Mouse (Mus musculus) CH12.LX (cell line): ENCODE measurements at regions not wholly inside any gene's neighbourhood (a gene's known extent, or its start where the extent isn't known, plus 50 kb on each side); places are given as distances from the start of the nearest gene placed in this dataset.
A peak's percentile ranks its signal among the peaks of the same experiment; 100 is the strongest.

Source experiments
- DNase-seq: peaks from one replicate; pipeline ENCODE4 v3.0.0-alpha.2; 2013; ENCODE audit errors: extremely low read depth
- H3K27ac ChIP-seq: 2 replicates; pipeline ENCODE4 v1.5.1; 2012; ENCODE audit warnings: low read depth, mild to moderate bottlenecking, control low read depth, moderate library complexity; ENCODE audit not compliant: insufficient read depth
- H3K27me3 ChIP-seq: replicated peaks from 2 replicates; pipeline ENCODE3; 2012; ENCODE audit warnings: inconsistent platforms
- H3K36me3 ChIP-seq, 2 experiments: replicated peaks in 1 of 2; 2 replicates each; pipeline versions ENCODE3 to v1.6.1; 2012; ENCODE audit warnings: inconsistent platforms in 1 of 2, low read length in 1 of 2, mild to moderate bottlenecking in 1 of 2, mixed read lengths in 1 of 2, moderate library complexity in 1 of 2; ENCODE audit not compliant: control insufficient read depth in 1 of 2, insufficient read depth in 1 of 2
- H3K4me1 ChIP-seq, 2 experiments: 2 replicates each; pipeline ENCODE4 v1.6.1; 2012; ENCODE audit warnings: inconsistent platforms in 1 of 2, moderate library complexity in 1 of 2; ENCODE audit not compliant: insufficient read depth in 2 of 2, control insufficient read depth in 1 of 2
- H3K4me2 ChIP-seq: 2 replicates; pipeline ENCODE4 v1.6.1; 2012; ENCODE audit warnings: low read depth, mild to moderate bottlenecking, control low read depth; ENCODE audit not compliant: poor library complexity, insufficient read depth, severe bottlenecking
- H3K4me3 ChIP-seq, 3 experiments: fragments of 150-350 bp in 1 of 3; sonication (generic) in 1 of 3; replicated peaks in 1 of 3; 2 replicates each; pipeline versions ENCODE3 to v1.5.1; 2011 to 2012; ENCODE audit warnings: low read depth in 2 of 3, low read length in 2 of 3, mild to moderate bottlenecking in 2 of 3, moderate library complexity in 2 of 3, control low read depth in 1 of 3, improper control_type of control experiment in 1 of 3, inconsistent platforms in 1 of 3, mixed read lengths in 1 of 3; ENCODE audit not compliant: poor library complexity in 1 of 3
- H3K79me2 ChIP-seq: replicated peaks from 2 replicates; pipeline ENCODE4 v1.6.1; 2012; ENCODE audit warnings: mild to moderate bottlenecking, moderate library complexity; ENCODE audit not compliant: control insufficient read depth, poor library complexity, insufficient read depth, severe bottlenecking; ENCODE audit errors: extremely low read depth
- H3K9ac ChIP-seq: 2 replicates; pipeline ENCODE4 v1.6.1; 2012; ENCODE audit warnings: low read depth, mild to moderate bottlenecking, control low read depth, moderate library complexity; ENCODE audit not compliant: insufficient read depth
- H3K9me3 ChIP-seq: replicated peaks from 2 replicates; pipeline ENCODE3; 2012; ENCODE audit warnings: low read length, inconsistent platforms, mixed read lengths
- BHLHE40 ChIP-seq: IDR thresholded peaks from 2 replicates; pipeline ENCODE4 v1.6.1; 2011; ENCODE audit warnings: mild to moderate bottlenecking, low read depth, low read length, improper control_type of control experiment
- CHD1 ChIP-seq: IDR thresholded peaks from 2 replicates; pipeline ENCODE4 v1.6.1; 2012; ENCODE audit warnings: low read depth, low read length, improper control_type of control experiment, inconsistent platforms
- CHD2 ChIP-seq: IDR thresholded peaks from 2 replicates; pipeline ENCODE4 v1.6.1; 2011; ENCODE audit warnings: low read length, improper control_type of control experiment
- EP300 ChIP-seq: IDR thresholded peaks from 2 replicates; pipeline ENCODE4 v1.6.1; 2011; ENCODE audit warnings: low read length, improper control_type of control experiment
- ETS1 ChIP-seq: conservative IDR thresholded peaks from 2 replicates; pipeline ENCODE4 v1.6.1; 2012; ENCODE audit warnings: low read depth, mild to moderate bottlenecking, inconsistent platforms, low read length, improper control_type of control experiment, moderate library complexity
- GABPA ChIP-seq: IDR thresholded peaks from 2 replicates; pipeline ENCODE4 v1.6.1; 2012; ENCODE audit warnings: low read depth, low read length, improper control_type of control experiment, inconsistent platforms; ENCODE audit not compliant: insufficient replicate concordance
- HCFC1 ChIP-seq: IDR thresholded peaks from 2 replicates; pipeline ENCODE4 v1.6.1; 2012; ENCODE audit warnings: low read depth, mild to moderate bottlenecking, inconsistent platforms, low read length, improper control_type of control experiment
- IRF4 ChIP-seq: IDR thresholded peaks from 2 replicates; pipeline ENCODE4 v1.6.1; 2014; ENCODE audit warnings: low read depth, mild to moderate bottlenecking, inconsistent platforms, low read length, improper control_type of control experiment
- JUN ChIP-seq: IDR thresholded peaks from 2 replicates; pipeline ENCODE4 v1.6.1; 2011; ENCODE audit warnings: low read depth, mild to moderate bottlenecking, low read length, improper control_type of control experiment, moderate library complexity; ENCODE audit not compliant: insufficient read depth
- MAFK ChIP-seq: IDR thresholded peaks from 2 replicates; pipeline ENCODE4 v1.6.1; 2011; ENCODE audit warnings: low read length, improper control_type of control experiment; ENCODE audit not compliant: insufficient replicate concordance
- MAX ChIP-seq: IDR thresholded peaks from 2 replicates; pipeline ENCODE4 v1.6.1; 2011; ENCODE audit warnings: low read length, improper control_type of control experiment
- MAZ ChIP-seq: IDR thresholded peaks from 2 replicates; pipeline ENCODE4 v1.6.1; 2012; ENCODE audit warnings: low read depth, mild to moderate bottlenecking, inconsistent platforms, low read length, improper control_type of control experiment, moderate library complexity
- MEF2A ChIP-seq: IDR thresholded peaks from 2 replicates; pipeline ENCODE4 v1.6.1; 2014; ENCODE audit warnings: low read depth, mild to moderate bottlenecking, inconsistent platforms, low read length, improper control_type of control experiment, borderline replicate concordance
- MXI1 ChIP-seq: IDR thresholded peaks from 2 replicates; pipeline ENCODE4 v1.6.1; 2011; ENCODE audit warnings: mild to moderate bottlenecking, low read depth, low read length, improper control_type of control experiment
- MYC ChIP-seq: IDR thresholded peaks from 2 replicates; pipeline ENCODE4 v1.6.1; 2011; ENCODE audit warnings: low read depth, mild to moderate bottlenecking, improper control_type of control experiment, low read length
- NRF1 ChIP-seq: IDR thresholded peaks from 2 replicates; pipeline ENCODE4 v1.6.1; 2014; ENCODE audit warnings: low read depth, mild to moderate bottlenecking, inconsistent platforms, low read length, improper control_type of control experiment, moderate library complexity
- PAX5 ChIP-seq: IDR thresholded peaks from 2 replicates; pipeline ENCODE4 v1.6.1; 2012; ENCODE audit warnings: low read length, inconsistent platforms, mixed read lengths
- POLR2A ChIP-seq: IDR thresholded peaks from 2 replicates; pipeline ENCODE4 v1.6.1; 2011; ENCODE audit warnings: low read depth, mild to moderate bottlenecking, improper control_type of control experiment, low read length
- POLR2AphosphoS2 ChIP-seq: IDR thresholded peaks from 2 replicates; pipeline ENCODE4 v1.6.1; 2011; ENCODE audit warnings: low read depth, low read length, improper control_type of control experiment
- RAD21 ChIP-seq: IDR thresholded peaks from 2 replicates; pipeline ENCODE4 v1.6.1; 2011; ENCODE audit warnings: low read depth, mild to moderate bottlenecking, low read length, improper control_type of control experiment, moderate library complexity
- RCOR1 ChIP-seq: conservative IDR thresholded peaks from 2 replicates; pipeline ENCODE4 v1.6.1; 2012; ENCODE audit warnings: low read depth, mild to moderate bottlenecking, inconsistent platforms, low read length, improper control_type of control experiment
- SIN3A ChIP-seq: IDR thresholded peaks from 2 replicates; pipeline ENCODE4 v1.6.1; 2012; ENCODE audit warnings: low read length, improper control_type of control experiment, inconsistent platforms
- SMC3 ChIP-seq: IDR thresholded peaks from 2 replicates; pipeline ENCODE4 v1.6.1; 2011; ENCODE audit warnings: low read depth, low read length, improper control_type of control experiment
- TBP ChIP-seq: conservative IDR thresholded peaks from 2 replicates; pipeline ENCODE4 v1.6.1; 2011; ENCODE audit warnings: low read depth, low read length, improper control_type of control experiment
- TCF12 ChIP-seq: IDR thresholded peaks from 2 replicates; pipeline ENCODE4 v1.6.1; 2014; ENCODE audit warnings: low read depth, mild to moderate bottlenecking, inconsistent platforms, low read length, improper control_type of control experiment
- UBTF ChIP-seq: IDR thresholded peaks from 2 replicates; pipeline ENCODE4 v1.6.1; 2012; ENCODE audit warnings: low read depth, mild to moderate bottlenecking, inconsistent platforms, low read length, improper control_type of control experiment, moderate library complexity
- USF2 ChIP-seq: conservative IDR thresholded peaks from 2 replicates; pipeline ENCODE4 v1.6.1; 2011; ENCODE audit warnings: low read depth, low read length, improper control_type of control experiment
- ZC3H11A ChIP-seq: IDR thresholded peaks from 2 replicates; pipeline ENCODE4 v1.6.1; 2012; ENCODE audit warnings: low read depth, mild to moderate bottlenecking, inconsistent platforms, low read length, improper control_type of control experiment
- dilution Hi-C: fragments of 300-500 bp; cut with MboI; formaldehyde crosslinking; loops from 2 replicates; pipeline ENCODE4 v1.14.3; 2020; ENCODE audit warnings: low sequenced_read_pairs; ENCODE audit not compliant: extremely low pct_unique_long_range_greater_than_20kb, extremely low pct_ligation_motif_present
- in situ Hi-C: fragments of 300-500 bp; cut with MboI; formaldehyde crosslinking; loops from 3 replicates; pipeline ENCODE4 v1.14.3; 2019; ENCODE audit warnings: low sequenced_read_pairs, low pct_ligation_motif_present, low pct_unique_long_range_greater_than_20kb, mixed read lengths

DNA sequence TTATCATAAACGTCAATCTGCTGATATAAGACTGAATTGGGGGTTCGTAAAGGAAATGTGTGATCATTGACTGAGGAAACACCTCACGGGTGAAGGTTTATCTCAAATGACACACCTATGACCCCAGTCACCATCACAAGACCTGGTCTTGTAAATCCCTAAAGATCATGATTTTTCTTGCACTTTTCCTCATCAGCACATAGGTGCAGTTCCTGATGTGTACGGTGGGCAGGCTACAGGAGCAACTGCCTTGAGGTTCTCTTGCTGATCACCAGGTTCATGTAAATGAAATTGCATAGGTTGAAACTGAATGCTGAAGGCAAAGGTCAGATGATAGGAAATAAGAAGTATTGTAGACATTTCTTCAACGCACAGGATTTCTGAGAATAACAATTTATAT, 277.1 kb downstream of the Rnf152 start:
- Histone ChIP-seq H3K4me3 (no peak overlapping the region), H3K4me1 (peaks cover 0 to 10% of the 10 kb centered on the region in 2 experiments; a peak in 2 of 4 replicates), H3K9me3 (no peaks in the 10 kb centered on the region), H3K9ac (no peak overlapping the region), H3K27me3 (peaks cover 34% of the 10 kb centered on the region), H3K4me2 (no peak overlapping the region), H3K79me2 (no peaks in the 10 kb centered on the region), H3K27ac (no peak overlapping the region), H3K36me3 (no peaks in the 10 kb centered on the region)
- TF ChIP-seq TCF12 = no peak
- no peak for TF ChIP-seq RCOR1
- TF ChIP-seq MEF2A = no peak
- no peak for TF ChIP-seq GABPA
- TF ChIP-seq MAZ = no peak
- TF ChIP-seq SIN3A = no peak
- TF ChIP-seq PAX5 = no peak
- no peak for TF ChIP-seq SMC3
- TF ChIP-seq JUN = no peak
- TF ChIP-seq MYC = no peak
- no peak for TF ChIP-seq MAFK
- dilution Hi-C loops = no loop called here
- no peak for DNase-seq
- in situ Hi-C loops = no loop called here

DNA sequence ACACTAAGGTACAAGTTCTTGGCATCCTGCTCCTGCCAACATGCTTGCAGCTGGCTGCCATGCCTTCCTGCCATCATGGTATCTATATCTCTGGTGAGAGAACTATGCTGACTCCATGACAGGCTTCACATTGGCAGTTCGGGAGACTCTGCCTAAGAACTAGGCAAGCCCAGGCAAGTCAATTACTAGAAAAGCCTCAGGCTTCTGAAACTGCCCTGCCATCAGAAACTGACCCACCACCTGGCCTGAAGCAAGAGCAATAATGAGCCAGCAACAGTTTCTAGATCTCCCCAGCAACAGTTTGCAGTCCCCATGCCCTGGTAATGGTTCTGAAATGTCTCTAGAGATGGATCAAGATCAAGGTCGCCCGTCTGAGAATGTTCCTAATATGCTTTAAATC, 280.8 kb downstream of the Rnf152 start:
- dilution Hi-C loops (no loop called here), in situ Hi-C loops (no loop called here)
- Histone ChIP-seq H3K27me3 (peaks cover 23% of the 10 kb centered on the region), H3K36me3 (no peaks in the 10 kb centered on the region), H3K79me2 (no peaks in the 10 kb centered on the region), H3K4me1 (peaks cover 0 to 10% of the 10 kb centered on the region in 2 experiments; a peak in 2 of 4 replicates), H3K27ac (no peak overlapping the region), H3K9me3 (no peaks in the 10 kb centered on the region), H3K4me2 (no peak overlapping the region), H3K9ac (no peak overlapping the region), H3K4me3 (no peak overlapping the region)
- DNase-seq = no peak
- TF ChIP-seq MAX = no peak
- peak; percentile 77 for TF ChIP-seq TCF12
- TF ChIP-seq HCFC1 = no peak
- peak; percentile 83 for TF ChIP-seq IRF4
- TF ChIP-seq MXI1 = no peak
- TF ChIP-seq UBTF = no peak
- 0 out of 2 replicates have a peak, but pooled peaks have one; percentile 10 for TF ChIP-seq MAFK
- no peak for TF ChIP-seq POLR2AphosphoS2
- no peak for TF ChIP-seq TBP
- no peak for TF ChIP-seq BHLHE40
- TF ChIP-seq CHD1 = peak; percentile 92; the same call in 1 of the 2 replicates
- no peak; the same call in 1 of the 2 replicates for TF ChIP-seq ETS1
- no peak for TF ChIP-seq POLR2A
- TF ChIP-seq CHD2 = 0 out of 2 replicates have a peak, but pooled peaks have one; percentile 30
- TF ChIP-seq SMC3 = no peak
- TF ChIP-seq EP300 = peak; percentile 64; the same call in 1 of the 2 replicates
- no peak for TF ChIP-seq NRF1
- peak; percentile 60; the same call in 1 of the 2 replicates for TF ChIP-seq MEF2A
- no peak for TF ChIP-seq MAZ
- no peak for TF ChIP-seq ZC3H11A
- TF ChIP-seq RCOR1 = no peak
- TF ChIP-seq RAD21 = no peak
- TF ChIP-seq GABPA = no peak
- no peak for TF ChIP-seq USF2
